Mouse (Mus musculus): ENCODE results near the gene Epb41l4b.
A peak's percentile ranks its signal among the peaks of the same experiment; 100 is the strongest.

Gene Epb41l4b

DNA sequence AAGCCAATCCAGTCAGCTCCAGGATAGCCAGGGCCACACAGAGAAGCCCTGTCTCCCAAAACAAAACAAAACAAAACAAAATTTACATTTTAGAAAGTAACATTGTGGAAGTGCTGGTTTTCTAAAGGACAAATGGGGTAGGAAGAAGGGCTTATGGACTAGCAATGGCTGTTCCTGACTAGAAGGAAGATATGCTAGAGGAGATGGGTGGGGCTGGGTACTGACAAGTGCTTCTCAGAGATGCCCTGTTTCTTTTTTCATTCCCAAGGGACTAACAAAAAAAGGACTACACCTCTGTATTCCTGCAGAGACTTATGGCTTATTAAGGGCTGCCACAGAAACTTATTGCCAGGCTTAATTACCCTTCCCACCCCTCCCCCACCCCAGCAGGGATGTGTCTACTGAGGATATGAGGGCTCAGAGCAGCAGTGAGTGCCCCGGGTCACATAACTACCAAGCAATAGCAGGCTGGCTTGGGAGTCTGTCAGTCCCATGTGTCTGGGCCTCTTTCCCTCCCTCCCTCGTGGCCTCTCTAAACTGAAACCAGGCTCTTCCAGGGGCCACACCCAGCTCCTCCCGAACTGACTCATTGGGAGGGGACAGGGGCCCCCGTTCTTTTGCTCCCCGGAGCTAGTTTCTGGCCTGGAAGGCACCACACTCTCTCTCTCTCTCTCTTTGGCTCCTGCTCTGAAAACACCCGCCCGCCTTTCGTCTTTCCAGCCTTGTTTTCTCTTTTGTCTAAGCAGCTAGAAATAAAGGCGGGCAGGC, 10.0 kb upstream of the Epb41l4b start:
- DNase-seq, result peak; percentile 71 to 77

DNA sequence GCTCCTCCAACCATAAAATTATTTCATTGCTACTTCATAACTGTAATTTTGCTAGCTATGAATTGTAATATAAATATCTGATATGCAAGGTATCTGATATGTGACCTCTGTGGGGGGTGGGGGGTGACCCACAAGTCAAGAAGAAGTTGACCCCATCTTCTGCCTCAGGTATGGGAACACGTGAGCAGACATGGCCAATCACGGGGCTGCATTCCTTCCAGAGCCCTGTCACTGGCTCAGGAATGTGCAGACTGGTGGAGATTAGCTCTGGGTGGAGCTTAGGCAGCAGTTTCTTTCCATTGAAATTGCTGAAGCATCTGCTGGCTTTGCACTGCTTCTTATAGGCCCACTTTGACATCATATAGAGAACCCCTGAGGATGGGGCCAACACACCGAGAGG, 4.9 kb upstream of the Epb41l4b start:
- DNase-seq, result no peak

DNA sequence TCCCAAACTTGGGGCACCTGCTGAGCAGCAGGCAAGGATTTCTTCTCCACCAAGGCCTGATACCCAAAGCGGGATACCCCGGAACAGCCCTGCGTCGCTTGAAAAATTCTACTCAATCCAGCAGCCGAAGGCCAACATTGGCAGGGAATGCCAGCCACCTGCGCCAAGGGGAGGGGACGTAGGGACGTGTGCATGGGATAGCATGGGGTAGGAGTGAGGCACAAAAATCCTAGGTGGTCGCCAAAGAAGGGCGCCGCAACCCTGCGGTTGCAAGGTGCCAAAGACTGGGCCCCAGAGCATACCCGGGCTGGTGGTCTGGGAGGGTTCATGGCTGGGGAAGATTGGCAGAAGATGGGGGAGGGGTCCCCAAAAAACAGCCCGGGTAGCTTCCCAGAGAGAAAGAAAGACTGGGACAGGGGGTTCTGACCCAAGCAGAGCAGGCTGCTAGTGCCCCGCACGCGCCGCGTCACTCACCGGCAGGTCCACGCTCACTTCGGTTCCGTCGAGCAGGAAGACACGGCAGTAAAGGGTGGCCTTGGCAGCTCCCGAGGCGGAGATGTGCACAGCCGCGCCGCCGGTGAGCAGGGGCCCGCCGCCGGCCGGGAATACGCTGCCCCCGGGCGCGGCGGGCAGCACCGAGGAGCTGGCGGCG, 737 bp downstream of the Epb41l4b start:
- no peak for DNase-seq

DNA sequence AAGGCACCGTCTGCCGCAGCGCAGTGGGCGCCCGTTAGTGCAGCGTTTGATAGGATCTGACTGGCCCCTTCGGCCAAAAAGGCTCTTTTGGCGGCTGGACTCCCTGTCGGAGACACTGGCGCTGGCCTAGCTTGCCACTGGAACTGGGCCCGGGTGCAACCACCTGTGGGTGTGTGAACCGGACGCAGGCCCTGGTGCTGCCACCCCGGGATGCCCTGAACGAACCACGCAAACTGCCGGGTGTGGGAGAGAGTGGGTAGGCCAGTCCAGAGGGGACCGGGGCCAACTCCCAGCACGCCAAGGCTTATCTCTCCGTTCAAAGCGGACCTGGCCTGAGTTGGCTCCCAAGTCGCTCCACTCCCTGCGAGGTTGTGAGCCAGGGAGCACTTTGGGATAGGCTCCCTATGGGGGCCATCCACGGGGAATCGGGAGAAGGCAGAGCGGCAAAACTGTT, 1.3 kb downstream of the Epb41l4b start:
- peak in 1 of 2 experiments; percentile 28 for DNase-seq

- no peak for DNase-seq
Observed at GRCm38 (mm10) chr4:57140992-57141717, 2.1 kb downstream of the Epb41l4b start.

DNA sequence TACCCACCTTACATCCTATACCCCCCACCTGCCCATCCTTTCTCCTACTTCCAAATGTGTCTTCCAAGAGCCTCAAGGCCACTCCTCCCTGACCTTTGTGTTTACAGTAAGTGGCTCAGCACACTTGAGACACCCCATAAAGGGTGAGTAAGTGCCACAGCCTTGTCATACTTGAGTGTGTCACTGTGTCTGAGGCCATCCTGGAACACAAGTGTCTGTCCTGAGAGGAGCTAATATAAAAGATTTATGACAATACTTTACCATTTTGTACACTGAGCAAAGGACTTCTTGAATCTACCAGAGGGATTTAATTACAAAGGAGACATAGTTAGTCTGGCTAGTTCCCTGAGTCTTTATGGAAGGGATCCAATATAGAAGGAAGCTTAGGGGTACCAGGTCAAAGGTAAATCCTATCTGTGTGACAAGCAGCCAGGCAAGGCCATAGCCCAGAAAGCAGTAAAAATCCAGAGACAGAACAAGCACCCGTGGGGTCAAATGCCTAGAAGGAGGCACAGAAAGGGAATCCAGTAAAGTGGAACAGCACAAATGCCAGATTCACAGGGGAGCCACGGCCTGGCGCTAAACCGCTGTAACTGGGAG, 2.9 kb downstream of the Epb41l4b start:
- no peak for DNase-seq

DNA sequence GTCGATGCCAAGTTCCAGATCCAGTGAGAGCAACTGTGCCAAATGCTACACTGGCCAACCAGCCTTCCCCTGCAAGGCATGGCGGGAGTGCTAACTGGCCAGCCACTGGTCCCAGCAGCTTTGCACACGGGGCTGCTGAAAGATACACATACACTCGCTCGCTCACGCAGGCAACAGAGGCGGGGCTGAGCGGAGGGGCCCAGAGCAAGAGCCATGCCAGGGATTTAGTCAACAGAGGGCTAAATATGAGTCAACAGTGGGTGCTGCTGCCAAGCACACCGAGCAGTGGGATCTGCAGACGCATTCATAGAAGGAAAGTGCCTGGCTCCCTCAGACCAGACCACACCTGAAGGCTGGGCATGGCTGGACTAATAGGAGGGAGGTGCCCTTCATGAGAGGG, 3.8 kb downstream of the Epb41l4b start:
- peak; percentile 83 to 88 for DNase-seq

DNA sequence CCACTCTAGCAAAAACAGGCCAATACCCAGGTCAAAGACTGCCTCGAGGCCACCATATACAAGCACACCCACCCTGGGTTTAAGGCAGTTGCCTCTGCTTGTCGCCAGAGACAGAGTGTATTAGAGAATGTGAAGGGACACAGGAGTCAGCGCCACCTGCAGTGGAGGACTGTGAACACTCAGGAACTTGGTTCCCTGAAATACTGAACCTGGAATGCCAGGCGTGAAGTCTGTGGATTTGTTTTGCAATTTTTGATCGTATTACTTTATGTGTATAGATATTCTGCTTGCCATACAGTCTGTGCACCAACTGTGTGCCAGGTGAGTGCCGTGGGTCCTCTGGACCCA, 5.2 kb downstream of the Epb41l4b start:
- DNase-seq, result no peak

DNA sequence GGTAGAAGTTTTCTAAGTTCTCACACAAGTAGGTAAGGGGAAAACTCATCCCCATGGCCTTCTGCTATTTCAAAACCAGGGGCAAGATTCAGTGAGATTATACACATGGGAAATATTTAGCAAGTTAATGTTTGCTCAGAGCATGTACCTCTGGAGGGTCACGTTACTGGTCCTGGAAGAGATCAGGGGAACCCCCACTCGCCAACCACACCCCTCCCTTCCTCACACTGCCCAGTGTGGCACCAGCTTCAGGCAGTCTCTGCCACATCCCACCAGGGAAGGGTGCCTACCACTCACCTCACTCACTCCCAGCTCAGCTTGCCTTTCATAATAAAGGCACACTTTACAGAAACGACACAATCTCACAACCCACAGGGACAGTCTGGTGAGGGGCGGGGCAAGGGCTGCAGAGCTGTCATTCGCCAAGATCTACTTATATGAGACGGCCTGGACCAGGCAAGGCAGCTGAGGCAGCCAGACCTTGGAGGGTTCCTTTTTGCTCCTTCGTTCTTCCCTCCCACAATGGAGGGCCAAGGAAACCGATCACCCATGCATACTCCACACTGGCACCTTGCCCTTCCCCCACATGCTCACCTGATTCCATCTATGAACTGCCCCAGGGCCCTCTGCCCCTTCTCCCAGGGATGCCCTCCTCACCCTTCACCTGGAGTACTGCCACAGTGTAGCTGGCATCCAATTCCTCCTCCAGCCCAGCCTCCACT, 5.7 kb downstream of the Epb41l4b start:
- no peak for DNase-seq

- no peak for DNase-seq
Observed at GRCm38 (mm10) chr4:57135431-57135830, 7.8 kb downstream of the Epb41l4b start.

DNA sequence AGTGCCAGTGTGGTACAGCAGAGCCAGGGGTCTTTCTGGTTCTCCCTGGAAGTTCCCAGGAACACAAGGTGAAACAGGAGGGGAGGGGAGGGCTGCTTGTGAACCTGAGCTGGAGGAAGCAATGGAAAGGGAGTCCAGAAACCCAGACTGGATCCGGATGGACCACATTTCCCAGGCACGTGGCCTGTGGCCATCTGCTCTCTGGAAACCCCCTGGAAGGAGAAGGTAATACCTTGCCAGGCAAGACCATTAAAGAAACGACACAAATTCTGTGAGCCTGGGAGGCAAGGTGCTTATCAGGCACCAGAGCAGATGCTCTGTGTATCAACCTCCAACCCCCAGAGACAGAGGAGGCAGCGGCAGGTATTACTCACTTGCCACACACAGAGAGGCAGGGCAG, 8.7 kb downstream of the Epb41l4b start:
- no peak for DNase-seq

DNA sequence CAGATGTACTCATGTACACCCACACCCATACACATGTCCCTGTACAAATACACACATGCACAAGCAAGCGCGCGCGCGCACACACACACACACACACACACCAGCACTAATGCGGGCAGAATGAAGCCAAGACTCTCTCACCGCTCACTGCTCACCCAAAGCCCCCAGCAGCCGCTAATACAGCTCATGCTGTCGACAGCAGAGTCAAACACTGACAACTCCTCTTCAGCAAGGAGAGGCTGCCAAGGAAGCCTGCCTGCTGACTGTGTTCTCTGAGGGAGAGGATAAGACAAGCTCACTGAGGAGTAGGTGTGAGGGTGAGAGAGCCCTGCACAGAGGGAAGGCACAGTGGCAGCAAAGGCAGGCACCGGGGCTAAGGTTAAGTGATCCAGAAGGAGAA, 11.4 kb downstream of the Epb41l4b start:
- DNase-seq, result no peak

GRCm38 (mm10) chr4:57129718-57130515, 13.3 kb downstream of the Epb41l4b start:
- no peak for DNase-seq

DNA sequence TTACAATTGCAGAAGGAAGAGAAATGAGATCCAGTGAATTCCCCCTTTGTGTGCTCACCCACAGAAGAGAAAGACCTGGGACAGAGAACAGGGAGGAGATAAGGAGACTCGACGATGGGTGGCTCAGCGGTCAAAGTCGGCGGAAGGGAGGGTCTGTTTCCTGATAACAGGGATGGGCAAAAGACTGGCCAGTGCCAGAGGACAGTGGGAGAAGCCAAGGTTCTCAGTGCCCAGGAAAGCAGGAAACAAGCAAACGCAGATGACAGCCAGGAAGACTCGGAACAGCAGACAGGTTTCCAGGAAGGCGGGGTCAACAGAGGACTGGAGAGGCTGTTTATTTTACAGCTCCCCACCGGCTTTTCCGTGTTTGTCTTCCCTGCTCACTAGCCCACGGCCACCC, 20.2 kb downstream of the Epb41l4b start:
- peak in 1 of 2 experiments; percentile 60 for DNase-seq

DNA sequence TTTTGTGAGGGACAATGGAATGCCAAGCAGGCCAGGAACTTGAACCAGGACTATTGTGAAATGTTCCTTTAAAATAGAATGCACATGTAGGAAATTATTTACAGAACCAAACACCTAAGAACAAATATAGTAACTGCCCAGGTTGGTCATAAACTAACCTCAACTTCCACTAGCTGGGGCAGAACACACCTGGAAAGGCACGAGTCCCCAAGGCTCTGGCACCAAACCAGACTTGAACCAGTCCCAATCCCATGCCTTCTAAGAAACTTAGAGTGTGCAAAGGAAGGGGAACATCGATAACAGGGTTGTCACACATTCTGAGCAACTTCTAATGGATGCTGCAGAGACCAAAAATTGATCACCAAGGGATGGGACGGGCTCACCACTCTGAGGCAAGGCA, 21.1 kb downstream of the Epb41l4b start:
- DNase-seq, result no peak

- DNase-seq, result no peak
Observed at GRCm38 (mm10) chr4:57120563-57120962, 22.7 kb downstream of the Epb41l4b start.

DNA sequence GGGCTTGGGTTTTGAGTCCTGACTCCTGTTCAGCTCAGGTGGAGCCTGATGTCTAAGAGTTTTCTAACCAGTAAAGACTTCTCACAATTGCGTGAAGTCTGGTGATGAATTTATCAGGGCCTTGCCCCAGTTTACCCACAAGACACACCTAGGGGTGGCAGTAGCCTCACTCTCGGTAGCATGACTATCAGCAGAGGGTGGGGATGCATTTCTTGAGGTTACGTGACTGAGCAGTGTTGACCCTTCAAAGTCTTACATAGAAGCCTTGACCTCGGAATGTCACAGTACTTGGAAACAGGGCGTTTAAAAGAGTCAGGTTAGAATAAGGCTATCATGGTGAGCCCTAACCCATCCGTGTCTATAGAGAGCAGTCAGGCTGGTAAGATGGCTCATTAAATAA, 23.3 kb downstream of the Epb41l4b start:
- DNase-seq, result no peak

DNA sequence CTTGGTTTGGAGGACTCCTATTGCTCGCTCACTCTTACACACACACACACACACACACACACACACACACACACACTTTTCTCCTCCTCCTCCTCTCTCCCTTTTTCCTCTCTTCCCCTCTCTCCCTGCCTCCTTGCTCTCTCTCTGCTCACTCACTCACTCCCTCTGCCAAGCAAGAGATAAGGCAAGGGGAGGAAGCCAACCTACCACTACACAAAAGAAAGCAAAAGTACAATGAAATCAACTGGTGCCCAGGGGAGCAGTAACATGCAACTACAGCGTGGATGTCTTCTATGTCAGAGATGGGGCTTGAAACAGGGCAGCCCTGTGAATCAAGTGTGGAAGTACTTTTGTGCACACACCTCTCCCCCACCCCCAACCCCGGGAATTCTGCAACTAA, 24.4 kb downstream of the Epb41l4b start:
- no peak for DNase-seq

GRCm38 (mm10) chr4:57116278-57116677, 27.0 kb downstream of the Epb41l4b start:
- DNase-seq, result no peak

DNA sequence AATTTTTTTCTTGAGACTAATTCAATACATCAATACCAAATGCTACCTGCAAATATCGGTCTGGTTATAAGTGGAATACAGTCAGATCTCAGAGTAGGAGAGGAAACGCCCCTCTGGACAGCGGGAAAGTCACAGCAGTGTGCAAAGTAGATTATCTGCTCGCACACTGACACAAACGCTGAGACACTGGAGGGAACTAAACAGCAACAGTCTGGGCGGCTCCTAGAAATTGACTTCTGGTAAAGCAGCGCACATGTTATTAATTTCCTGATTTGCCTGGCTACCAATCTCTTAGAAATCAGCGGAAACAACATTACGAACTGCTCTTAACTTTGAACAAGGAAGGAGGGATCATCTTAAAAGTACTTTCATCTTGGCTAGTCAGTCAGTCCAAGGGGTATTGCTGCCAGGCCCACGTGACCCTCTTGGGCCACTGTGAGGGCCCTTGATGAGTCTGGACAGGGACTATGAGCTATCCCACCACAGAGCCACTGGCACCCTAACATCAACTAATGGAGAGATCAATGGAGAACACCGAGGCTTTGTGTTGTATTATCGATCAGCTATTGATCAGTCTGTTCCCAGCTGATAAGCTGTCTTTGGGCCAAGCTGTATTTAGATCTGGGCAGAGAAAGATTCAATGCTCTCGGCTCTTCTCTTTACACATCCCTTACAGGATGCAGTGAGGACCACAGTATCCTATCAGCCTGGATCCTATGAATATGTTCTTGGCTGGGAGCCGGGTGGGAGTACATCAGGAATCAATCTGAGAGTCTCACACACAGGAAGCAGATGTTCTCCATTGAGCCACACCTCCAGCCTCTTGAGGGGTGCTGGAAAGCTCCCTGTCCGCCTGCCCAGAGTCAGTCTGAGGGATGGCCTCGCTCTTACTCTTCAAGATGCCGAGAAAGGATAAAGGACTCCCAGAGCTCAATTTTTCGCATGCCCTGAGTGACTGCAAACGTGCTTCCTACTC, 28.3 kb downstream of the Epb41l4b start:
- peak in 1 of 2 experiments; percentile 50 for DNase-seq

All from lung, adult 18-20 months (tissue).